Mouse (Mus musculus) hindbrain, embryonic 15.5 days (tissue): Measurements from ENCODE around the gene Ddrgk1. TPM values are rescaled to one million over a fixed set of nuclear protein-coding genes. Genes with fewer than 3 reads are reported as not detected.
A peak's percentile ranks its signal among the peaks of the same experiment; 100 is the strongest.

ENCODE experiments used
- ATAC-seq: fragments of 200-750 bp; cut with Nextera tagmentation; 2 replicates; pipeline ENCODE4 v1.8.0; 2017; ENCODE audit warnings: low read depth, moderate number of reproducible peaks, moderate TSS enrichment; ENCODE audit not compliant: low FRiP score
- H3K27ac ChIP-seq: fragments of 300-500 bp; sonication (generic); replicated peaks from 2 replicates; pipeline ENCODE4 v1.5.1; 2015; ENCODE audit warnings: mild to moderate bottlenecking, inconsistent platforms
- H3K27me3 ChIP-seq: fragments of 300-500 bp; sonication (generic); 2 replicates; pipeline ENCODE4 v1.6.1; 2015; ENCODE audit warnings: control low read depth, inconsistent platforms
- H3K36me3 ChIP-seq: fragments of 300-500 bp; sonication (generic); 2 replicates; pipeline ENCODE4 v1.6.1; 2015; ENCODE audit warnings: control low read depth, inconsistent platforms
- H3K4me1 ChIP-seq: fragments of 300-500 bp; sonication (generic); replicated peaks from 2 replicates; pipeline ENCODE4 v1.6.1; 2015; ENCODE audit warnings: control low read depth, inconsistent platforms
- H3K4me2 ChIP-seq: fragments of 300-500 bp; sonication (generic); 2 replicates; pipeline ENCODE4 v1.6.1; 2015; ENCODE audit warnings: moderate library complexity, mild to moderate bottlenecking, inconsistent platforms
- H3K4me3 ChIP-seq: fragments of 300-500 bp; sonication (generic); 2 replicates; pipeline ENCODE4 v1.5.1; 2015; ENCODE audit warnings: mild to moderate bottlenecking, inconsistent platforms
- H3K9ac ChIP-seq: fragments of 300-500 bp; sonication (generic); 2 replicates; pipeline ENCODE4 v1.6.1; 2015; ENCODE audit warnings: inconsistent platforms
- H3K9me3 ChIP-seq: fragments of 300-500 bp; sonication (generic); 2 replicates; pipeline ENCODE4 v1.6.1; 2016; ENCODE audit warnings: control low read depth, inconsistent platforms
- WGBS: fragments of 180-500 bp; shearing (Covaris S2); methylation state at CpG from one replicate; pipeline ENCODE4 v1.1.7; 2015; 5-methylcytosine and 5-hydroxymethylcytosine counted together
- polyA plus RNA-seq: library from polyadenylated mRNA; unstranded; fragments of >200 nt; fragmentation: Nextera tagmentation; extraction: Ambion mirVana; gene quantifications from 2 replicates; pipeline ENCODE4 v1.2.1, GENCODE M21; 2015

The Ddrgk1 gene
- polyA plus RNA-seq, 1 experiment from 2014 or later = 72.6 TPM

- Histone ChIP-seq H3K36me3 (peaks cover 12% of the 10 kb centered on the region; the same call in 1 of the 2 replicates), H3K4me2 (no peak overlapping the region), H3K27me3 (no peaks in the 10 kb centered on the region), H3K9me3 (no peaks in the 10 kb centered on the region), H3K4me3 (no peak overlapping the region), H3K27ac (no peak overlapping the region), H3K9ac (no peak overlapping the region), H3K4me1 (peaks cover 22% of the 10 kb centered on the region)
- 82% methylated on average over 4 of the region's 4 CpGs for WGBS
- ATAC-seq = no peak
Observed at GRCm38 (mm10) chr2:130645198-130645597, 19.3 kb downstream of the Ddrgk1 start.

- Histone ChIP-seq H3K27me3 (no peaks in the 10 kb centered on the region; the same call in 1 of the 2 replicates), H3K4me2 (peak within 1 kb of the TSS; percentile 81), H3K4me3 (peak within 1 kb of the TSS; percentile 93), H3K36me3 (peaks cover 7% of the 10 kb centered on the region; the same call in 1 of the 2 replicates), H3K9ac (peak within 1 kb of the TSS; percentile 91), H3K27ac (peak within 1 kb of the TSS; percentile 88), H3K4me1 (peaks cover 22% of the 10 kb centered on the region), H3K9me3 (no peaks in the 10 kb centered on the region)
- ATAC-seq = peak; percentile 95
- WGBS = 4% methylated on average over 24 of the region's 40 CpGs
Observed at GRCm38 (mm10) chr2:130642684-130643369, 21.6 kb downstream of the Ddrgk1 start, which contains the start of gene Lzts3. TSS of gene Lzts3 (minus strand) at chr2:130642803.

- Histone ChIP-seq H3K9ac (peak overlapping the region; percentile 91), H3K9me3 (no peaks in the 10 kb centered on the region), H3K4me1 (peaks cover 22% of the 10 kb centered on the region), H3K27ac (peak overlapping the region; percentile 88), H3K27me3 (peaks cover 5% of the 10 kb centered on the region), H3K4me2 (peak overlapping the region; percentile 81), H3K36me3 (peaks cover 7% of the 10 kb centered on the region; the same call in 1 of the 2 replicates), H3K4me3 (peak overlapping the region; percentile 93)
- WGBS = 2% methylated on average over 16 of the region's 27 CpGs
- ATAC-seq = peak; percentile 75
Observed at GRCm38 (mm10) chr2:130642197-130642660, 22.2 kb downstream of the Ddrgk1 start.

- H3K36me3 ChIP-seq = no peaks in the 10 kb centered on the region
- peaks cover 13% of the 10 kb centered on the region for H3K27me3 ChIP-seq
- 0 out of 2 replicates have a peak, but pooled peaks have one; percentile 7 for ATAC-seq
- H3K9me3 ChIP-seq = no peaks in the 10 kb centered on the region
- peak overlapping the region; percentile 93 for H3K4me3 ChIP-seq
- H3K4me2 ChIP-seq = peak overlapping the region; percentile 81
- peak overlapping the region; percentile 88; the same call in 1 of the 2 replicates for H3K27ac ChIP-seq
- WGBS = 73% methylated on average over 6 of the region's 6 CpGs
- H3K9ac ChIP-seq = peak overlapping the region; percentile 91
- H3K4me1 ChIP-seq = peaks cover 22% of the 10 kb centered on the region
Observed at GRCm38 (mm10) chr2:130641351-130642025, 23.0 kb downstream of the Ddrgk1 start.

- H3K9ac ChIP-seq = no peak overlapping the region
- H3K4me1 ChIP-seq = peaks cover 41% of the 10 kb centered on the region
- H3K4me2 ChIP-seq = no peak overlapping the region
- ATAC-seq = no peak
- peaks cover 6% of the 10 kb centered on the region for H3K36me3 ChIP-seq
- peaks cover 35% of the 10 kb centered on the region for H3K27me3 ChIP-seq
- no peak overlapping the region for H3K4me3 ChIP-seq
- 76% methylated on average over 6 of the region's 6 CpGs for WGBS
- H3K27ac ChIP-seq = no peak overlapping the region
- H3K9me3 ChIP-seq = no peaks in the 10 kb centered on the region
Observed at GRCm38 (mm10) chr2:130639276-130639675, 25.2 kb downstream of the Ddrgk1 start.

GRCm38 (mm10) chr2:130638101-130638611 is 26.3 kb downstream of the Ddrgk1 start:
- no peak overlapping the region for H3K4me2 ChIP-seq
- no peak overlapping the region for H3K4me3 ChIP-seq
- peaks cover 46% of the 10 kb centered on the region for H3K4me1 ChIP-seq
- no peak for ATAC-seq
- H3K36me3 ChIP-seq = peaks cover 6% of the 10 kb centered on the region
- peaks cover 42% of the 10 kb centered on the region for H3K27me3 ChIP-seq
- 28% methylated on average over 16 of the region's 16 CpGs for WGBS
- H3K9ac ChIP-seq = no peak overlapping the region
- no peak overlapping the region for H3K27ac ChIP-seq
- H3K9me3 ChIP-seq = no peaks in the 10 kb centered on the region

- no peak for ATAC-seq
- Histone ChIP-seq H3K27ac (no peak overlapping the region), H3K9ac (no peak overlapping the region), H3K4me1 (peaks cover 32% of the 10 kb centered on the region), H3K27me3 (peaks cover 42% of the 10 kb centered on the region), H3K4me2 (no peak overlapping the region), H3K4me3 (no peak overlapping the region), H3K9me3 (no peaks in the 10 kb centered on the region), H3K36me3 (peaks cover 6% of the 10 kb centered on the region)
- WGBS = 27% methylated on average over 21 of the region's 21 CpGs
Observed at GRCm38 (mm10) chr2:130635847-130636246, 28.6 kb downstream of the Ddrgk1 start.

GRCm38 (mm10) chr2:130634739-130635411 is 29.6 kb downstream of the Ddrgk1 start:
- peak overlapping the region; percentile 50 for H3K4me2 ChIP-seq
- WGBS = 8% methylated on average over 37 of the region's 38 CpGs
- peaks cover 30% of the 10 kb centered on the region for H3K4me1 ChIP-seq
- peaks cover 42% of the 10 kb centered on the region for H3K27me3 ChIP-seq
- no peak overlapping the region for H3K27ac ChIP-seq
- peaks cover 6% of the 10 kb centered on the region for H3K36me3 ChIP-seq
- H3K4me3 ChIP-seq = peak overlapping the region; percentile 11
- ATAC-seq = no peak
- H3K9me3 ChIP-seq = no peaks in the 10 kb centered on the region
- H3K9ac ChIP-seq = no peak overlapping the region

GRCm38 (mm10) chr2:130634006-130634738 is 30.3 kb downstream of the Ddrgk1 start:
- WGBS = 19% methylated on average over 14 of the region's 14 CpGs
- no peak overlapping the region for H3K27ac ChIP-seq
- no peak overlapping the region for H3K9ac ChIP-seq
- H3K36me3 ChIP-seq = peaks cover 6% of the 10 kb centered on the region
- peaks cover 30% of the 10 kb centered on the region for H3K4me1 ChIP-seq
- H3K4me2 ChIP-seq = peak overlapping the region; percentile 50
- no peak for ATAC-seq
- no peak overlapping the region for H3K4me3 ChIP-seq
- no peaks in the 10 kb centered on the region for H3K9me3 ChIP-seq
- peaks cover 42% of the 10 kb centered on the region for H3K27me3 ChIP-seq

GRCm38 (mm10) chr2:130632887-130633675 is 31.4 kb downstream of the Ddrgk1 start:
- no peak overlapping the region for H3K27ac ChIP-seq
- peaks cover 42% of the 10 kb centered on the region for H3K27me3 ChIP-seq
- H3K9ac ChIP-seq = no peak overlapping the region
- H3K4me2 ChIP-seq = no peak overlapping the region
- H3K4me1 ChIP-seq = peaks cover 41% of the 10 kb centered on the region
- H3K4me3 ChIP-seq = no peak overlapping the region
- ATAC-seq = no peak
- no peaks in the 10 kb centered on the region for H3K9me3 ChIP-seq
- 40% methylated on average over 5 of the region's 5 CpGs for WGBS
- peaks cover 6% of the 10 kb centered on the region for H3K36me3 ChIP-seq
